Mouse (Mus musculus): ENCODE measurements around the gene Olfr902.
"Not testable (repeated sequence)": the region's sequence is repeated elsewhere in the genome, so short reads cannot be mapped to it uniquely, and the experiment has no call there.

The Olfr902 gene

DNA sequence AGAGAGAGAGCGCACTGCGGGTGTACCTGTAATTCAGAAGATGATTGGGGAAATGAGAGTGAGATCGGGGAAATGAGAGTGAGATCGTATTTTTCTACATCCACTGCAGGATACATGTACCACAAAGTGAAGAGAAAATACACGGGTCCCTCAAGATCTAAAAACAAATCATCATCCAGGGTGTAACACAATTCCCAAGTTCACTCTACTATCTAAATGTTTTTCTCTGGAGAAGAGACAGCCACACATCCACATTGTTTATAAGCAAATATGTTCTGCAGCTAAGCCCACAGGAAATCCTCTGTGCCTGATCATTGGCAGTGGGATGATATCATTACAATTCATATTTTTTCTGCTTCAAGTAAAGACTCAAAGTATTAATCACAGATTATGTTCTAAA lies at the start of gene Olfr902:
TSS of gene Olfr902 (plus strand) at position 301 of the 400 bp plus-strand sequence.
- no peak for DNase-seq

DNA sequence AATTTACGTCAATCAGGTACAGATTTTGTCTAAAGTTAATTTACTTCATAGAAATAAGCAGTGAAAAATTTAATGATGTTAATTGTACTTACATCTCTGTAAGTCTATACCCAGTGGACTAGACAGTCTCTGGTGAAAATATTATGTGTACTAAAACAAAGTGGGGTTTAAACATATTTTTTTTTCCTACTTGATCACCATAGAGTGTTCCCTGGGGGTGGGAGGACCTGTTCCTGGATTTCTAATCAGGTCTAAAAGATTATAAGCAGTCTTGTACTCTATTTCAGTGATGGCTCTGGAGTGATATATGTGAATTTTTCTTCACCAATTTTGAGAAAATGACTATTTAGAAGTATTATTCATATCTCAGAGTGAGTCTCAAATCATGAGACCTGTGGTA lies 46.1 kb upstream of the Olfr902 start, which contains the start of gene Olfr147:
TSS of gene Olfr147 (plus strand) at position 301 of the 400 bp plus-strand sequence.
- no peak for DNase-seq

DNA sequence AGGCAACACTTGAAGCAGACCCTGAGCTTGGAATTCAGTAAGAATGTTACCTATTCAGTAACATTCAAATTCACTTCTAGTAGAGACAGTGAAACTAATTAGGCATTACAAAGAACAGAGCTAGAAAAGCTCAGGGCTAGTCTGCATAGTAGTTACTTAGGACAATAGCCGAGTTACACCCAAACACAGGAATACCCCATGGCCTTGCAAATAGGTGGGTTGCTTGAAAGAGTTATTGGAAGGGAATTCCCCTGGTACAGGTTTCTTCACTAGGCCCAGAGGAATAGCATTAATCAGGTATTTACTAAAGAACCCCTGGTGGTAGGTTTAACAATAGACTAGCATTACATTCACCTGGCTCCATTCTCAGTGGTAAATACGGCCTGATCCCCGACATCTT lies 40.0 kb upstream of the Olfr902 start:
- not testable (repeated sequence) for DNase-seq

DNA sequence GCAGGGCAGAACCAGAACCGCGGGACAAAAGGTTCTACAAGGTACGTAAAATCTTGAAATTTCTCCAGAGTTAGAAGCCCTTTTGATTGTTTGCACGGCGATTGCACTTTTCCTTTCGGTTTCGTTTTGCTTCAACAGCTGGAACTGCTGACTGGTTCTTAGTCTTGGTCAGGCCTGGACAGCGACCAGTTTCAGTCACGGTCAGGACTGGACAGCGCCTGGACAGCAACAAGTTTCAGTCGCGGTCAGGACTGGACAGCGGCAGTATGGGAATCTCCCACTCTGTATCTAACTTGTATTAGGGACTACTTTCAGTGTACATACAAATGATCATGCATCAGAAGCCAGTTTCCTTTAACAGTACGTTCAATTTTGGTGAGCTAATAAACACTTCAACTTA lies 34.0 kb upstream of the Olfr902 start:
- DNase-seq: not testable (repeated sequence)

DNA sequence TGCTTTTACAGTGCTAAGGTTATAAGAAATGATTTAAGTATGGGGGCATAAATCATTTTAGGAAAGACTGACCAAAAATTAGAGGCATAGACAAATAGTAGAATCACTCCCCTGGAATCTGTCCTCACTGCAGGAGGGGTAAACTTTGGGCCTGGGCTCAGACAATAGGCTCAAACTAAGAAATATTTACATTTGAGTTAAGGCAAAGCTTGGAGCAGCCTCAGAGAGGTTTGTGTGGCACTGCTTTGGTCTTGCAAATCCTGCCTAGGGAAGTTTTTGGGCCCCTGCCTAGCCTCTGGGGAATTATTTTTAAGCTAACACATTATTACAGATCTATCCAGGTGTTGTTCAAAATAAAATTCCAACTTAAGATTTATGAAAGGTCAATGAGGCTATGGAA lies 23.7 kb upstream of the Olfr902 start:
- DNase-seq: no peak

DNA sequence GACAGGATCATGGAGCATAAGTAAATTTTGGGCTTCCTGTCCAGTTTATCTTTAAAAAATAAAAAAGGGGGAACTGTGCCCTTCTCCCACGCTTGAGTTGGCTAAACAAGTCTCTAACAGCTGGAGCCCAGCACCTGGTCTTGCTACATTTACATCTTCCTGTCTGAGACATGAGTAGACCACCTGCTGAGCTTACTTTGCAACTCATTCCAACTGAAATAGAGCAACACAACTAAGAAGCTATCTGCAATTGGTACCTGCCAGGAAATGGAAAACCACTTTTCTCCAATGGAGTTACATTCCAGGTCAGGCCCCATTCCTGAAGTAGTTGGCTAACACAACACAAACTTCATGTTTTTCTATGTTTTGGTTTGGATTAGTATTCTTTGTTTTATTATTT lies 20.4 kb upstream of the Olfr902 start:
- DNase-seq: no peak

DNA sequence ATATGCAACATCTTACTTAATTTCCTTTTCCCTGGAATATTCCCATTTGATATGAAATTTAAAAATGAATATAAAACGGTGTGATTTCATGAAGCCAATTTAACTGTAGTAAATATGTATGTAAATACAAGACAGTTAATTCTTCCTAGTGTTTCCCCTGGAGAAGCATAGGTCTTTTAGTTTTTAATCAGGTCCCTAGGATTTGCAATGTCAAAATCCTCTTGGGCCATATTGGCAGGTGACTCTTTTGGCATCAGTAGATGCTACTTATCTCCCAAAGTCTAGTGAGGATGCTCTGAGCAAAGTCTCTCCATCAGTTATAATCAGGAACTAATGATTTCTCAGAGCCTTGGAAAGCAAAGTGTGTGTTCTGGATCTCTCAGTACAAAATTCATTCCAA lies 18.3 kb upstream of the Olfr902 start, which contains the start of gene Olfr901:
TSS of gene Olfr901 (plus strand) at position 301 of the 400 bp plus-strand sequence.
- DNase-seq: no peak

DNA sequence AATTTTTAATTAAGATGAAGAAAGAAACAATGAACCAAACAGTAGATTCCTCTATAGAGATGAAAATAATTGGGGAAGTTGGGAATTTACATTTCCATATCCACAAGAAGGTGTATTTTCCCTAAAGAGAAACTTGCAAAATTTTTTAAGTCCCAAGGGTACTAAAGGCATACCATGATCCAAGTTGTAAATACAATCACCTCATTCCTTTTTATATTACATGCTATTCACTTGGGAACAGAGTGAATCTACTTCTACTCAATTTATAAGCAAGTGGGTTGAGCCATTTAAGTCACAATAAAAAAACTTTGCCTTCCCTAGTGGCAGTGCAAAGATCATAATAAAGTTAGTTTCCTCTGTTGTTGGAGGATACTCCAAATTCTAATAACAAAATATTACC lies 15.4 kb downstream of the Olfr902 start, which contains the start of gene Olfr904:
TSS of gene Olfr904 (plus strand) at position 301 of the 400 bp plus-strand sequence.
- no peak for DNase-seq

DNA sequence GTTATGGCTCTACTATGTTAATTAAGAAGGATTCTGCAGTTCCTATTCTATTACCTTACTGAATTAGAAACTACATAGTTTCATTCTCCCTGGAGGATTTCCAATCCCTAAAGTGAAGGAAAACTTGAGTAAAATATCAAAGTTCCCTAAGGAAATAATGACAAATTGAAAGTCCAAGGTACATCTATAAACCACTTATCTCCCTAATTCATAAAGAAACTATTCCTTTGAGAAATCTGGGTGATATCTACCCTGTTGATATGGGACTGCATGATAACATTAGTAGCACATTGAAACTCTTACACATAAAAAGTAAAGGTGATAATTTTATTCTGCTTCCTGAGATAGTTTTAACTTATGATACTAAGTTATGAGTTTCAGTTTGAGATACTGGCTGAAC lies 23.4 kb downstream of the Olfr902 start, which contains the start of gene Olfr905:
TSS of gene Olfr905 (plus strand) at position 301 of the 400 bp plus-strand sequence.
- DNase-seq: no peak

DNA sequence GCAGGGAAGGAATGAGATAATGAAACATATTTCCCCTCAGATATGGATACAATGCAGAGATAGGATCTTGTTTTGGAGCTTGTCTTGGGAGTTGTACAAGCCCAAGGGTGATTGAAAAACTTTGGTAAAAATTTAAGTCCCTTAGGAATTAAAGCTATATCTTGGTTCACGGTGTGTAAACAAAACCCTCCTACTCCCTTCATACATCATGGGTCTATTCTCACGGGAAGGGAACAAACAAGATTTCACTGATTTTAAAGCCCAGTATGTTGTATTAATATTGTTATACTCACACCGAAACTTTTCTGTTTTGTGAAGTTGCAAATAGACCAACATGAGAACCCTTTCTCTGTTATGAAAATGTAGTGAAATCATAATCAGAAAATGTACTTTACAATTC lies 39.3 kb downstream of the Olfr902 start, which contains the start of gene Olfr906:
TSS of gene Olfr906 (plus strand) at position 301 of the 400 bp plus-strand sequence.
- DNase-seq: no peak

DNA sequence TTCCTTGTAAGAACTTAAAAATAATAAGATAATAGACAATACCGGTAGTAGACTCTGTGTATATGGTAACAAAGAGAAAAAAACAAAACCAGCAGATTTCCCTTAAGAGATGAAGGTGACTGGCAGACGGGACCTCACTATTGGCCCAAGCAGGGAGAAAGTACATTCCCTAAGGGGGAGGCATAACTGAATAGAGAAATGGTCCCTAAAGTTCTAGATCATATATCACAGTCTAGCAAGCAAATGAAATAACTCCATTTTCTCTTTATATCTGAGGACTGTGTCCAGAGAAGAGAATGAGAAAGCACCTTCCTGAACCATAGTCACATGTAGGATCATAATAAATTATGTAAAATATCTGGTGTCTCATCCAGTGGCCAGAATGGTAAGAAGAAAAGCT lies 48.0 kb downstream of the Olfr902 start, which contains the start of gene Olfr907:
TSS of gene Olfr907 (plus strand) at position 301 of the 400 bp plus-strand sequence.
- DNase-seq: no peak

All from lung, postnatal 4 days (tissue).